Mouse (Mus musculus) T-helper 2 cell (primary cell): ENCODE measurements around the gene Tesc.

Experiments
- in situ Hi-C: fragments of 300-600 bp; cut with MboI, MseI; formaldehyde crosslinking; loops from one replicate; pipeline ENCODE4 v1.15.1; 2025; ENCODE audit warnings: high pct_unique_total_duplicates

The Tesc gene

GRCm38 (mm10) chr5:118073213-118073773 lies 45.8 kb downstream of the Tesc start:
- in situ Hi-C loops, result loop anchor here (5.0 kb wide), 1 partner anchor 71 kb away; no protein-coding TSS in a partner anchor

- in situ Hi-C loops, result no loop called here
Observed at GRCm38 (mm10) chr5:118076721-118077592, 49.4 kb downstream of the Tesc start.

GRCm38 (mm10) chr5:118078550-118078949 lies 51.0 kb downstream of the Tesc start:
- in situ Hi-C loops, result no loop called here

- in situ Hi-C loops, result no loop called here
Observed at GRCm38 (mm10) chr5:118079354-118079753, 51.8 kb downstream of the Tesc start.

GRCm38 (mm10) chr5:118079839-118080250 lies 52.3 kb downstream of the Tesc start:
- in situ Hi-C loops, result no loop called here

- in situ Hi-C loops, result no loop called here
Observed at GRCm38 (mm10) chr5:118081374-118081949, 53.9 kb downstream of the Tesc start.

- in situ Hi-C loops, result no loop called here
Observed at GRCm38 (mm10) chr5:118081996-118082395, 54.5 kb downstream of the Tesc start.

GRCm38 (mm10) chr5:118083060-118083638 lies 55.6 kb downstream of the Tesc start:
- in situ Hi-C loops, result no loop called here

- in situ Hi-C loops, result no loop called here
Observed at GRCm38 (mm10) chr5:118084171-118084727, 56.7 kb downstream of the Tesc start.

GRCm38 (mm10) chr5:118085313-118085712 lies 57.8 kb downstream of the Tesc start:
- in situ Hi-C loops, result loop anchor here (5.0 kb wide), 1 partner anchor 67 kb away; no protein-coding TSS in a partner anchor

GRCm38 (mm10) chr5:118086956-118087355 lies 59.4 kb downstream of the Tesc start:
- in situ Hi-C loops, result loop anchor here (5.0 kb wide), 1 partner anchor 65 kb away; no protein-coding TSS in a partner anchor

- in situ Hi-C loops, result loop anchor here (5.0 kb wide), 1 partner anchor 63 kb away; no protein-coding TSS in a partner anchor
Observed at GRCm38 (mm10) chr5:118089102-118089501, 61.6 kb downstream of the Tesc start.

GRCm38 (mm10) chr5:118090101-118090500 lies 62.6 kb downstream of the Tesc start:
- in situ Hi-C loops, result no loop called here

GRCm38 (mm10) chr5:118090837-118091236 lies 63.3 kb downstream of the Tesc start:
- in situ Hi-C loops, result no loop called here

GRCm38 (mm10) chr5:118093321-118094035 lies 65.9 kb downstream of the Tesc start:
- in situ Hi-C loops, result no loop called here

- in situ Hi-C loops, result no loop called here
Observed at GRCm38 (mm10) chr5:118095433-118095832, 67.9 kb downstream of the Tesc start.

GRCm38 (mm10) chr5:118095849-118096248 lies 68.3 kb downstream of the Tesc start:
- in situ Hi-C loops, result no loop called here

- in situ Hi-C loops, result no loop called here
Observed at GRCm38 (mm10) chr5:118096317-118096716, 68.8 kb downstream of the Tesc start.

- in situ Hi-C loops, result no loop called here
Observed at GRCm38 (mm10) chr5:118099069-118099869, 71.7 kb downstream of the Tesc start.

- in situ Hi-C loops, result no loop called here
Observed at GRCm38 (mm10) chr5:118099870-118100478, 72.4 kb downstream of the Tesc start.
